Mouse (Mus musculus): Measurements from ENCODE around the gene Rnase1. TPM values are rescaled to one million over a fixed set of nuclear protein-coding genes. Genes with fewer than 3 reads are reported as not detected.

Rnase1 gene
- total RNA-seq, 2 experiments from 2014 or later: not detected

Other genes starting within 250 kb of the Rnase1 start
- gene Klhl33, start 249.3 kb downstream of the Rnase1 start, total RNA-seq (2021): under 1 TPM; 0.50 to 0.63 TPM
- gene Osgep, start 221.9 kb downstream of the Rnase1 start, total RNA-seq (2021): 10 to 100 TPM; 42.9 to 57.8 TPM
- 10 to 100 TPM; 61.0 to 89.4 TPM for gene Apex1, start 221.8 kb downstream of the Rnase1 start, total RNA-seq (2021)
- 10 to 100 TPM; 58.5 to 65.6 TPM for gene Pip4p1, start 215.9 kb downstream of the Rnase1 start, total RNA-seq (2021)
- 10 to 100 TPM; 43.1 to 45.2 TPM for gene Pnp, start 215.7 kb downstream of the Rnase1 start, total RNA-seq (2021)
- gene Gm49342, start 202.3 kb downstream of the Rnase1 start, total RNA-seq (2021): 10 to 100 TPM; 37.6 to 46.1 TPM
- gene Pnp2, start 190.8 kb downstream of the Rnase1 start, total RNA-seq (2021): 1 to 10 TPM; 2.1 to 2.9 TPM
- gene Rnase10, start 139.0 kb downstream of the Rnase1 start, total RNA-seq (2021): under 1 TPM; 0.23 to 0.26 TPM
- gene Rnase9, start 104.9 kb downstream of the Rnase1 start, total RNA-seq (2021): not detected
- gene Rnase11, start 96.6 kb downstream of the Rnase1 start, total RNA-seq (2021): not detected
- gene Rnase12, start 89.1 kb downstream of the Rnase1 start, total RNA-seq (2021): not detected
- gene Olfr750, start 72.3 kb downstream of the Rnase1 start, total RNA-seq (2021): not detected
- 10 to 100 TPM; 40.6 to 52.3 TPM for gene Rnase4, start 55.7 kb downstream of the Rnase1 start, total RNA-seq (2021)
- gene Ang, start 55.6 kb downstream of the Rnase1 start, total RNA-seq (2021): 1 to 10 TPM; 5.5 to 5.8 TPM
- not detected for gene Eddm3b, start 32.4 kb downstream of the Rnase1 start, total RNA-seq (2021)
- gene Rnase6, start 22.9 kb downstream of the Rnase1 start, total RNA-seq (2021): 1 to 10 TPM in 1 of 2 experiments, under 1 TPM in 1; 0.46 to 1.4 TPM
- gene Rnase2b, start 15.5 kb upstream of the Rnase1 start, total RNA-seq (2021): not detected
- not detected for gene Ang2, start 52.4 kb upstream of the Rnase1 start, total RNA-seq (2021)
- gene Ear14, start 56.6 kb upstream of the Rnase1 start, total RNA-seq (2021): not detected
- gene Rnase2a, start 109.3 kb upstream of the Rnase1 start, total RNA-seq (2021): 10 to 100 TPM in 1 of 2 experiments, 1 to 10 TPM in 1; 4.7 to 13.6 TPM
- gene Gm7247, start 215.0 kb upstream of the Rnase1 start, total RNA-seq (2021): not detected

Measured in adrenal gland, postnatal 36 days (tissue).